Mouse (Mus musculus): ENCODE results near the gene Cox10. TPM values are rescaled to one million over a fixed set of nuclear protein-coding genes. Genes with fewer than 3 reads are reported as not detected.
"Not testable (repeated sequence)": the region's sequence is repeated elsewhere in the genome, so short reads cannot be mapped to it uniquely, and the experiment has no call there.

Gene Cox10
- total and polyA plus RNA-seq, 3 experiments: 39.9 to 374 (median 52.2) TPM

GRCm38 (mm10) chr11:64078956-64079726 is at the start of gene Cox10 (continued):
- TF ChIP-seq MAX (IDR thresholded peaks at IDR 0.05; ENCODE audit: low read length): peak; percentile 81
- TF ChIP-seq RCOR1 (IDR thresholded peaks at IDR 0.05; ENCODE audit: low read depth, low read length): no peak
- TF ChIP-seq NRF1 (IDR thresholded peaks at IDR 0.05; ENCODE audit: insufficient read depth, low read depth, low read length, poor library complexity, severe bottlenecking): no peak
- no peak for TF ChIP-seq ZNF384 (IDR thresholded peaks at IDR 0.05; ENCODE audit: low read depth, low read length)

DNA sequence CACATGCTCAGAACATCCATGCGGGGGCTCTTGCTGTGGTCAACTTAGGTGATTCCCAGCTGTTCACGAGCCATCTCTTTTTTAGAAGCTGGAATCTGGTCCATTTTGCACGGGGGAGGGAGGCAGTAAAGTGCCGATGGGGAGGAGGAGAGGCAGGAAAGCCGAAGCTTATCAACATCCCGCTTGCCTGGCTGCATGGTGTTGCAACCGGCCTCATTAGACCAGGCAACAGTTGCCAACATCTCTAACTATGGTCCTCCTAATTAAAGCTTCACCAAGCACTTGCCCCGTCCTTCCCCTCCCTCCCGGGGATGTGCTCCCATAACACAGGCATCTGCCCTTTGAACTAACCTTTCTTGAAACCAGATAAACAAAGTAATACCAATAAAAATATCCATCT is 48.7 kb upstream of the Cox10 start:
- H3K27ac ChIP-seq (ENCODE audit: control insufficient read depth, low read depth, low read length): no peak overlapping the region
- H3K4me1 ChIP-seq (ENCODE audit: control insufficient read depth in 1 of 2, insufficient read depth in 2 of 2, low read length in 2 of 2): no peaks in the 10 kb centered on the region
- no peak overlapping the region for H3K9ac ChIP-seq (ENCODE audit: control insufficient read depth, low read depth, low read length, poor library complexity, severe bottlenecking)
- TF ChIP-seq ETS1 (IDR thresholded peaks at IDR 0.05; ENCODE audit: low read depth, low read length) (no peak), USF1 (IDR thresholded peaks at IDR 0.05; ENCODE audit: low read depth, low read length) (no peak), UBTF (IDR thresholded peaks at IDR 0.05; ENCODE audit: borderline replicate concordance, insufficient read depth, low read depth, low read length) (no peak), POLR2A (IDR thresholded peaks at IDR 0.05; ENCODE audit: control insufficient read depth in 1 of 2, insufficient read depth in 1 of 2, low read depth in 1 of 2, low read length in 2 of 2, poor library complexity in 1 of 2) (no peak), SMC3 (IDR thresholded peaks at IDR 0.05; ENCODE audit: low read depth, low read length) (no peak), RAD21 (IDR thresholded peaks at IDR 0.05; ENCODE audit: low read depth, low read length) (no peak)
- no peak for DNase-seq (ENCODE audit: low read depth, low spot score)
- H3K4me3 ChIP-seq (ENCODE audit: control insufficient read depth in 1 of 2, insufficient read depth in 1 of 2, low read depth in 2 of 2, low read length in 2 of 2): no peak overlapping the region
- no peaks in the 10 kb centered on the region for H3K79me2 ChIP-seq (ENCODE audit: control insufficient read depth, insufficient read depth, low read length, poor library complexity)
- no peaks in the 10 kb centered on the region for H3K36me3 ChIP-seq (ENCODE audit: control insufficient read depth in 1 of 2, insufficient read depth in 2 of 2, low read length in 2 of 2)
- H3K27me3 ChIP-seq (ENCODE audit: control insufficient read depth in 1 of 2, insufficient read depth in 2 of 2, low read length in 2 of 2): no peaks in the 10 kb centered on the region
- no peaks in the 10 kb centered on the region for H3K9me3 ChIP-seq (replicated peaks; ENCODE audit: insufficient read depth, low read length)

GRCm38 (mm10) chr11:64125471-64125870 is 46.2 kb upstream of the Cox10 start:
- Histone ChIP-seq H3K4me1 (ENCODE audit: control insufficient read depth in 1 of 2, insufficient read depth in 2 of 2, low read length in 2 of 2) (no peaks in the 10 kb centered on the region), H3K4me3 (ENCODE audit: control insufficient read depth in 1 of 2, insufficient read depth in 1 of 2, low read depth in 2 of 2, low read length in 2 of 2) (no peak overlapping the region), H3K9me3 (replicated peaks; ENCODE audit: insufficient read depth, low read length) (no peaks in the 10 kb centered on the region), H3K9ac (ENCODE audit: control insufficient read depth, low read depth, low read length, poor library complexity, severe bottlenecking) (no peak overlapping the region), H3K27me3 (ENCODE audit: control insufficient read depth in 1 of 2, insufficient read depth in 2 of 2, low read length in 2 of 2) (no peaks in the 10 kb centered on the region), H3K79me2 (ENCODE audit: control insufficient read depth, insufficient read depth, low read length, poor library complexity) (no peaks in the 10 kb centered on the region), H3K36me3 (ENCODE audit: control insufficient read depth in 1 of 2, insufficient read depth in 2 of 2, low read length in 2 of 2) (no peaks in the 10 kb centered on the region), H3K27ac (ENCODE audit: control insufficient read depth, low read depth, low read length) (no peak overlapping the region)
- TF ChIP-seq SIN3A (IDR thresholded peaks at IDR 0.05; ENCODE audit: low read length) (no peak), GATA1 (IDR thresholded peaks at IDR 0.05; ENCODE audit: low read depth, low read length) (no peak), ZNF384 (IDR thresholded peaks at IDR 0.05; ENCODE audit: low read depth, low read length) (no peak), POLR2AphosphoS2 (IDR thresholded peaks at IDR 0.05; ENCODE audit: low read length) (no peak), ETS1 (IDR thresholded peaks at IDR 0.05; ENCODE audit: low read depth, low read length) (no peak), USF2 (IDR thresholded peaks at IDR 0.05; ENCODE audit: borderline replicate concordance in 1 of 2, insufficient read depth in 1 of 2, low read depth in 1 of 2, low read length in 2 of 2) (no peak), KAT2A (conservative IDR thresholded peaks at IDR 0.05; ENCODE audit: low read depth, low read length) (no peak), ELF1 (IDR thresholded peaks at IDR 0.05; ENCODE audit: low read depth, low read length) (no peak), RCOR1 (IDR thresholded peaks at IDR 0.05; ENCODE audit: low read depth, low read length) (no peak), MXI1 (IDR thresholded peaks at IDR 0.05; ENCODE audit: low read depth, low read length) (no peak), CHD1 (IDR thresholded peaks at IDR 0.05; ENCODE audit: low read depth, low read length) (no peak), POLR2AphosphoS5 (IDR thresholded peaks at IDR 0.05; ENCODE audit: borderline replicate concordance, low read depth, low read length) (no peak), MAZ (IDR thresholded peaks at IDR 0.05; ENCODE audit: low read depth, low read length) (no peak), EP300 (IDR thresholded peaks at IDR 0.05; ENCODE audit: low read depth in 1 of 2, low read length in 2 of 2) (no peak), HCFC1 (IDR thresholded peaks at IDR 0.05; ENCODE audit: low read depth, low read length) (no peak), NELFE (IDR thresholded peaks at IDR 0.05; ENCODE audit: low read depth, low read length) (no peak)
- no peak for DNase-seq (ENCODE audit: low read depth, low spot score)

GRCm38 (mm10) chr11:64123174-64123573 is 43.9 kb upstream of the Cox10 start:
- H3K79me2 ChIP-seq (ENCODE audit: control insufficient read depth, insufficient read depth, low read length, poor library complexity); H3K27me3 ChIP-seq (ENCODE audit: control insufficient read depth in 1 of 2, insufficient read depth in 2 of 2, low read length in 2 of 2); H3K9ac ChIP-seq (ENCODE audit: control insufficient read depth, low read depth, low read length, poor library complexity, severe bottlenecking); H3K9me3 ChIP-seq (replicated peaks; ENCODE audit: insufficient read depth, low read length); H3K4me3 ChIP-seq (ENCODE audit: control insufficient read depth in 1 of 2, insufficient read depth in 1 of 2, low read depth in 2 of 2, low read length in 2 of 2); DNase-seq (ENCODE audit: low read depth, low spot score); H3K36me3 ChIP-seq (ENCODE audit: control insufficient read depth in 1 of 2, insufficient read depth in 2 of 2, low read length in 2 of 2); H3K4me1 ChIP-seq (ENCODE audit: control insufficient read depth in 1 of 2, insufficient read depth in 2 of 2, low read length in 2 of 2); H3K27ac ChIP-seq (ENCODE audit: control insufficient read depth, low read depth, low read length): not testable (repeated sequence)
